Mouse (Mus musculus) fibroblast of lung, adult 2 months (primary cell): ENCODE results near the gene Rapgef6.
"Not testable (repeated sequence)": the region's sequence is repeated elsewhere in the genome, so short reads cannot be mapped to it uniquely, and the experiment has no call there.

ENCODE experiments used
- DNase-seq: peaks from one replicate; pipeline ENCODE4 v3.0.0-alpha.2; 2011; ENCODE audit warnings: low read depth

The Rapgef6 gene

DNA sequence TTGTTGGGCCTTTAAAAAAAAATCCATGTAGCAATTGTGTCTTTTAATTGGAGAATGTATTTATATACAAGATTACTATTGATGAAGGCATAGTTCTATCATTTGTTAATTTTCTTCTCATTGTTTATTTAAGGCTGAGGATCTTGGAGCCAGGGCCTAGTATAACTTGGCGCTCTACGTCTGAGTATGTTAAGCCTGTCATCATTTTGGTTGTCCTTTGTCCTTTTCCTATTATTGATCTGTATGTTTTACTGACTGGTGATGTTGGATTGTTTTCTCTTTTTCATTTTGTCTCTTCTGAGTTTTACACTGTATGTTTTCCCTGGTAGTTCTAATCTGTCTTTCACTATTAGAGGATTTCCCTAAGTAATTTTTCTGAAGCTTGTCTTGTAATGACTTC, 52.1 kb downstream of the Rapgef6 start:
- DNase-seq = no peak

GRCm38 (mm10) chr11:54592585-54592984, 69.9 kb downstream of the Rapgef6 start:
- DNase-seq = no peak

DNA sequence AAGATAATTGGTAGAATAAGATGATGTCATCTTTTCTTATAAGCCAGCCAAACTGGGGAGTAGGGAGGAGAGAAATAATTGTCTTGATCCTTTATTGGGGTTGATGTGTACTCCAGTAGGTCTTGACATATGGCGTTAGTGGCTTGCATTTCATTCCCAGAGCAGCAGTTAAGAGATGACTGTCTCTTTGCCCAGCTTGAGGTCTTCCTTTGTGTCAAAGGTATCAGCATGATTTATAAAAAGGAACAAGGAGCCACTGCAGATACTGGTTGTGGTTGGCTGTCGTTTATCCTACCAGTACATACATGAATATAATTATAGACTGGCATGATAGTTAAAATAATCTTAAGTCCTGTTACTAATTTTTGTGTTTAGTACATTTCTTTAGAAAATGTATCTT, 71.4 kb downstream of the Rapgef6 start:
- no peak for DNase-seq

DNA sequence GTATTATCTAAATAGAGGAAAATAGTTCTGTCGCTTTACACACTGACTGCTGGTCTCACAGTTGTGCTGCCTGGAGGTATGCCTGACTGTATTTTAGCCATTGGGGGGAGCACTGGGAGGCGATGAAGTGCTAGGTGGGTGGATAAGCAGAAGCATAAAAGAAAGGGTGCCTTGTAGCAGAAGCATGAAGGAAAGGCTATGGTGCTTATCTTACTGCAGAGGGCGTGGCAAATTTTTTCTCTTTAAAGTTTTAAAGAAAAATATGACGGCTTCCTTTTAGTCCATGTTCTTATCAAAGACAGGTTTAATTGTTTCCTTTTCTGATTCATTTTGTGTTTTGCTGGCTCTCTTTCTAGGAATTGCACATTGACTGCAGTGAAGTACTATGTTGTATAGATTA, 72.4 kb downstream of the Rapgef6 start:
- no peak for DNase-seq

- DNase-seq = no peak
Measured at GRCm38 (mm10) chr11:54595905-54596555, 73.4 kb downstream of the Rapgef6 start.

GRCm38 (mm10) chr11:54597902-54598447, 75.3 kb downstream of the Rapgef6 start:
- no peak for DNase-seq

DNA sequence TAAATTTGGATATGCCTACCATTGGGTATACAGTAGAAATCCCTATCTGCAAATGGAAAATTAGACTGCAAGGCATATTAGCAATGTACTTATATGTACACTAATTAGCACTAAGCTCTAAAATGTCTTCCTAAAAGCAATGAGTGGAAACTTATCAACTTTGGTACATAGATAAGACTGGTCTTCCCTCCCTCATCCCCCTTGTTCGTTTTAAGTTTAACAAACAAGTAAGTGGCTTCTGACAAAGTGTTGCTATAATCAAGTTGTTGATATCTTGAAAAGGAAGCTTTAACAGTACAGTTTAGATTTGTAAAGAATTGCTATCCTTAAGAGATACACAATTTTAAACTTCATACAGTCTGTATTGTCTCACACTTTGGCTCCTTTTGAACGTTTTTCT, 78.5 kb downstream of the Rapgef6 start:
- DNase-seq = no peak

DNA sequence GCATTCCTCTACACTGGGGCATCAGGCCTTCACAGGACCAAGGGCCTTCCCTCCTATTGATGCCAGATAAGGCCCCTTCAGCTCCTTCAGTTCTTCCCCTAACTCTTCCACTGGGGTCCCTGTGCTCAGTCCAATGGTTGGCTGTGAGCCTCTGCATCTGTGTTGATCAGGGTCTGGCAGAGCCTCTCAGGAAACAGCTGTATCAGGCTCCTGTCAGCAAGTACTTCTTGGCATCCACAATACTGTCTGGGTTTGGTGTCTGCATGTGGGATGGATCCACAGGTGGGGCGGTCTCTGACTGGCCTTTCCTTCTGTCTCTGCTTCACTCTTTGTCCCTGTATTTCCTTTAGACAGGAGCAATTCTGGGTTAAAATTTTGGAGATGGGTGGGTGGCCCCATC, 80.1 kb downstream of the Rapgef6 start:
- DNase-seq = not testable (repeated sequence)

- DNase-seq = no peak
Measured at GRCm38 (mm10) chr11:54604415-54604814, 81.8 kb downstream of the Rapgef6 start.

DNA sequence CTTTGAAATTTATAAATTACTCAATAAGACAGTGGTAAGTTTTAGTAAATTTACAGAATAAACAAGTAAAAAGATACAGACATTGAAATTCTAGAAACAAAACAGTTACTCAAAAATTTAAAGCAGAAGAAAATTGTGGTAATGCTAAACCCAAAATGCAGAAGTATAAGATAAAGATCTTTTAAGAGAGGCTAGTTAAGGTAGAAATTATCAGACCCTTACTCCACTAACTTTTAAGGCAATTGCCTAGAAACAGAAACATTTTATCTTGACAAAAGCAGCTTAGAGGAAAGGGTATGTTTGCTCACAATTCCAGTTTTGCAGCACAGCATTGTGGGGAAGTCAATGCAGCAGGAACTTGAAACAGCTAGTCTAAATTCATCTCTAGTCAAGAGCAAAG, 91.0 kb downstream of the Rapgef6 start:
- no peak for DNase-seq

GRCm38 (mm10) chr11:54614560-54614959, 91.9 kb downstream of the Rapgef6 start:
- DNase-seq = no peak

DNA sequence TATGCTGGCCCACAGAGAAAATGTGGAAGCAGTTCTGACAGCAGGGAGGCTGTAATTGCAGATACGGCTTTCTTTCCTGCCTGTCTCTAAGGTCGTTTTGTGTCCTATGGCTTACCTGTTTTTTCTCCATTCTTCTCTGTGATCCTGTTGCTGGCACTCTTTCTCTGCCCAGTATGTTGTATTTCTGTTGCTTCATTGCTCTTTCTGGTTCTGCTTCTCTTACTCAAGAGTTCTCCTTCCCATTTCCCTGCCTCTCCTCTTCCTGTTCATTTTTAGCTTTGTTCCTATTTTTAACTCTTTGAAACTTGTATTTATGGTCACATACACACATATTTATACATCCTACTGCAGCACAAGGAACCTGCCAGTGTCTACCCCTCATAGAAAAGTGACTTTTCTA, 96.2 kb downstream of the Rapgef6 start:
- no peak for DNase-seq

GRCm38 (mm10) chr11:54621725-54622124, 99.1 kb downstream of the Rapgef6 start:
- no peak for DNase-seq

DNA sequence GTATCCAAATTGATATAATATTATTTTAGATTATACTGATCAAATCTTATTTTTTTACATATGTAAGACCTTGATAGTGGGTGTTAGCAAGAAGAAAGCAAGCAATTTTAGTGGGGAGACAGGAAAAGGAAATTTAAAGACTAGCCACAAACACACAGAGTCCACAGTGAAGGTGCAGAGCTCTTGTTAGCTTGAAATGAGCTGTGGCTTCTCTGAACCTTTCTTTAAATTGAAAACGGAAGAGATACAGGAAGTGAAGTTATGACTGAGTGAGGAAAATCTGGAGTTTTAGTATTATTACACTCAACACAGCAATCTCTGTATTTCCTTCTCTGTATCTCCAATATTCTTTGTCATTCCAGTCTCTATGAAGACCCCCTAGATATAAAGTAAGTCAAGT, 104.3 kb downstream of the Rapgef6 start:
- no peak for DNase-seq

- no peak for DNase-seq
Measured at GRCm38 (mm10) chr11:54646420-54646819, 123.8 kb downstream of the Rapgef6 start.

- no peak for DNase-seq
Measured at GRCm38 (mm10) chr11:54648573-54648972, 125.9 kb downstream of the Rapgef6 start.

GRCm38 (mm10) chr11:54655420-54655819, 132.8 kb downstream of the Rapgef6 start:
- DNase-seq = no peak

GRCm38 (mm10) chr11:54673575-54674298, 151.1 kb downstream of the Rapgef6 start:
- no peak for DNase-seq

GRCm38 (mm10) chr11:54675792-54676489, 153.3 kb downstream of the Rapgef6 start:
- no peak for DNase-seq

DNA sequence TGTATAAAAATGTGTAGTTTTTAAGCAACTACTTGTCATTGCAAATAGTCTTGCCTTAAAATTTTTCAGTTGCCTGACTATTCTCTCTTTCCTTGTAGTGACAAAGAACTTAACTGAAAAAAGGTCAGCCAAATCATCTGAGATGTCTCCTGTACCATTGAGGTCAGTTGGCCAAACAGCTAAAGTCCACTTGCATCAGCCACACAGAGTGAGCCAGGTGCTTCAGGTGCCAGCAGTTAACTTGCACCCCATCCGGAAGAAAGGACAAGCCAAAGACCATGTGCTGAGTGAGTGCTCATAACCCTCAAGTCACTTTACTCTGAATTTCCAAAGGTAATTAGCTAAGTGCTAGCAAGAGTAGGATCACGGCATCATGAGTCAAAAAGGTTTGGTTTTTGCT, 156.5 kb downstream of the Rapgef6 start:
- DNase-seq = no peak

DNA sequence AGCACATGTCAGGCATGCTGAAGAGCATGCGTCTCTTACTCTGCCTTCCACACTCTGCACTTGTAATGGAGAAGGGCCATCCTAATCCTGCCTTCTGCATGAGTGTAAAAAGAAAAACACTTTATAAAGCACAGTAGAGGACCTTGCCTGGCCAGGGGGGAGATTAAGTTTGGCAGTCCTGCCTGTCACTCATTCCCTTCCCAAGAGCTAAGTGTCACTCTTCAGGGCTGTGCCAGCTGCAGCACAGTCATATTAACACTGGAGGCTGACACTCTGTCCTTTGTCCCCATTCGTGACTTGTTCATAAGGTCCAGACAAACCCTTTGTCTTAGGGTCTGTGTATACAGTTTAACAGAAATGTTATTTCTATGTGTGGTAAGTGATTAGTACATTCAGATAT, 162.2 kb downstream of the Rapgef6 start:
- no peak for DNase-seq

DNA sequence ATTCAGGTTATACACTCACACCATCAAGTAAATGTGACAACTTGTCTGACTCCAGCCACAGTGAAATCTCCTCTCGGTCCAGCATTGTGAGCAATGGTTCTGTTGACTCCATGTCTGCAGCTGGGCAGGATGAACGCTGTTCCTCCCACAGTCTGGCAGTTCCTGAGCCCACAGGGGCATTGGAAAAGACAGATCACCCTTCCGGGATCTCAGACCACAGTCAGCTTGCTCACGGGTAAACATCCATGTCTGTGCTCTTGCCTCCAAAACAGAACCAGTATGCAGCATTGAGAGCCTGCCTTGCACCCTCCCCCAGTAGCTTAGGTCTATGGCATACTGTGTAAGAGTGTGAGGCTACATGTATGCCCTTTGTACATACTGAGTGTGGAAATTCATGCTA, 167.5 kb downstream of the Rapgef6 start:
- DNase-seq = no peak

GRCm38 (mm10) chr11:54691179-54691578, 168.5 kb downstream of the Rapgef6 start:
- no peak for DNase-seq
